Mouse (Mus musculus) monocyte, adult 5-6 weeks (primary cell): ENCODE data around the gene Ybx2. TPM values are rescaled to one million over a fixed set of nuclear protein-coding genes. Genes with fewer than 3 reads are reported as not detected.
A peak's percentile ranks its signal among the peaks of the same experiment; 100 is the strongest.
"Not testable (repeated sequence)": the region's sequence is repeated elsewhere in the genome, so short reads cannot be mapped to it uniquely, and the experiment has no call there.

Source experiments
- ATAC-seq: fragments of 153-309, 156-312 bp; replicated peaks from 2 replicates; pipeline ENCODE4 v1.8.0; 2017; ENCODE audit warnings: mild to moderate bottlenecking; ENCODE audit not compliant: low TSS enrichment, insufficient number of reproducible peaks, severe bottlenecking, poor library complexity, low FRiP score
- total RNA-seq: library from RNA; stranded (forward); fragments of 200-1000, 200-491, 200-594 nt; gene quantifications from 3 replicates; pipeline ENCODE4 v1.2.3, GENCODE M21; 2017

Gene Ybx2
- total RNA-seq, 1 experiment from 2014 or later, result not detected

GRCm38 (mm10) chr11:69948763-69949150, 13.2 kb downstream of the Ybx2 start:
- ATAC-seq, result peak; percentile 80

GRCm38 (mm10) chr11:69950807-69951459, 15.3 kb downstream of the Ybx2 start:
- ATAC-seq, result no peak

GRCm38 (mm10) chr11:69952274-69952673, 16.7 kb downstream of the Ybx2 start:
- ATAC-seq, result no peak

- ATAC-seq, result no peak
Observed at GRCm38 (mm10) chr11:69953267-69953915, 17.8 kb downstream of the Ybx2 start.

- ATAC-seq, result not testable (repeated sequence)
Observed at GRCm38 (mm10) chr11:69955618-69956017, 20.0 kb downstream of the Ybx2 start.

GRCm38 (mm10) chr11:69956218-69956617, 20.6 kb downstream of the Ybx2 start:
- no peak for ATAC-seq

GRCm38 (mm10) chr11:69960616-69961015, 25.0 kb downstream of the Ybx2 start:
- ATAC-seq, result no peak

GRCm38 (mm10) chr11:69961841-69962240, 26.2 kb downstream of the Ybx2 start:
- ATAC-seq, result 0 out of 2 replicates have a peak, but pooled peaks have one; percentile 14

- no peak for ATAC-seq
Observed at GRCm38 (mm10) chr11:69964650-69965270, 29.2 kb downstream of the Ybx2 start, which contains the start of gene Cldn7. Gene Cldn7, plus strand, starts transcription at chr11:69964779.

- no peak for ATAC-seq
Observed at GRCm38 (mm10) chr11:69965271-69966005, 29.8 kb downstream of the Ybx2 start.

GRCm38 (mm10) chr11:69966006-69966859, 30.6 kb downstream of the Ybx2 start:
- no peak for ATAC-seq

- ATAC-seq, result no peak
Observed at GRCm38 (mm10) chr11:69966860-69967517, 31.4 kb downstream of the Ybx2 start.

GRCm38 (mm10) chr11:69968793-69969192, 33.2 kb downstream of the Ybx2 start:
- ATAC-seq, result no peak

GRCm38 (mm10) chr11:69970222-69970621, 34.6 kb downstream of the Ybx2 start:
- no peak for ATAC-seq

GRCm38 (mm10) chr11:69970775-69971174, 35.2 kb downstream of the Ybx2 start:
- ATAC-seq, result no peak

GRCm38 (mm10) chr11:69974907-69975306, 39.3 kb downstream of the Ybx2 start:
- no peak for ATAC-seq

- ATAC-seq, result no peak
Observed at GRCm38 (mm10) chr11:69976271-69976670, 40.7 kb downstream of the Ybx2 start.

GRCm38 (mm10) chr11:69979827-69980195, 44.2 kb downstream of the Ybx2 start:
- no peak for ATAC-seq
